Mouse (Mus musculus) heart, postnatal 0 days (tissue): Measurements from ENCODE around the gene Kcnn3. TPM values are rescaled to one million over a fixed set of nuclear protein-coding genes. Genes with fewer than 3 reads are reported as not detected.

Source experiments
- ATAC-seq: fragments of 200-750 bp; cut with Nextera tagmentation; 2 replicates; pipeline ENCODE4 v1.8.0; 2017; ENCODE audit warnings: low read depth, moderate number of reproducible peaks, moderate library complexity; ENCODE audit not compliant: insufficient read depth
- DNase-seq: peaks from one replicate; pipeline ENCODE4 v3.0.0-alpha.2; 2016; ENCODE audit warnings: low spot score
- H3K27ac ChIP-seq: fragments of 300-500 bp; sonication (generic); 2 replicates; pipeline ENCODE4 v1.5.1; 2014; ENCODE audit warnings: low read depth, mild to moderate bottlenecking
- H3K27me3 ChIP-seq: fragments of 300-500 bp; sonication (generic); 2 replicates; pipeline ENCODE4 v1.6.1; 2014; ENCODE audit warnings: low read length, mixed read lengths; ENCODE audit not compliant: control insufficient read depth, insufficient read depth
- H3K36me3 ChIP-seq: fragments of 300-500 bp; sonication (generic); replicated peaks from 2 replicates; pipeline ENCODE4 v1.6.1; 2014; ENCODE audit warnings: low read length, mixed read lengths; ENCODE audit not compliant: control insufficient read depth, insufficient read depth
- H3K4me1 ChIP-seq: fragments of 300-500 bp; sonication (generic); 2 replicates; pipeline ENCODE4 v1.6.1; 2014; ENCODE audit warnings: antibody characterized with exemption; ENCODE audit not compliant: control insufficient read depth, insufficient read depth
- H3K4me2 ChIP-seq: fragments of 300-500 bp; sonication (generic); 2 replicates; pipeline ENCODE4 v1.6.1; 2014; ENCODE audit warnings: low read depth, mild to moderate bottlenecking, low read length, moderate library complexity
- H3K4me3 ChIP-seq: fragments of 300-500 bp; sonication (generic); 2 replicates; pipeline ENCODE4 v1.5.1; 2014; ENCODE audit warnings: low read depth, low read length
- H3K9ac ChIP-seq: fragments of 300-500 bp; sonication (generic); replicated peaks from 2 replicates; pipeline ENCODE4 v1.6.1; 2014; ENCODE audit warnings: low read depth, low read length, mixed read lengths
- H3K9me3 ChIP-seq: fragments of 300-500 bp; sonication (generic); replicated peaks from 2 replicates; pipeline ENCODE4 v1.6.1; 2016; ENCODE audit warnings: low read length; ENCODE audit not compliant: control insufficient read depth
- CTCF ChIP-seq: IDR thresholded peaks from 2 replicates; pipeline ENCODE4 v1.5.1; 2016; ENCODE audit warnings: antibody characterized with exemption, control low read depth, low read depth
- EP300 ChIP-seq: IDR thresholded peaks from 2 replicates; pipeline ENCODE4 v1.6.1; 2016; ENCODE audit warnings: antibody characterized with exemption, low read depth
- WGBS: fragments of 180-500 bp; shearing (Covaris S2); extraction: QIAGEN DNeasy Blood & Tissue Kit; methylation state at CpG from one replicate; pipeline ENCODE4 v1.1.7; 2014; 5-methylcytosine and 5-hydroxymethylcytosine counted together
- polyA plus RNA-seq: library from polyadenylated mRNA; unstranded; fragments of >200 nt; fragmentation: Nextera tagmentation; extraction: Ambion mirVana; gene quantifications from 2 replicates; pipeline ENCODE4 v1.2.1, GENCODE M21; 2015
- total RNA-seq: library from RNA; depleted of rRNA; stranded (reverse); fragments of >200 nt; gene quantifications from 2 replicates; pipeline ENCODE4 v1.2.3, GENCODE M21; 2014; ENCODE audit warnings: low replicate concordance; rRNA removed

Kcnn3 gene
- total RNA-seq (4.7 and 4.9 TPM in 2 replicates), polyA plus RNA-seq (1.5 TPM in 2 replicates)

DNA sequence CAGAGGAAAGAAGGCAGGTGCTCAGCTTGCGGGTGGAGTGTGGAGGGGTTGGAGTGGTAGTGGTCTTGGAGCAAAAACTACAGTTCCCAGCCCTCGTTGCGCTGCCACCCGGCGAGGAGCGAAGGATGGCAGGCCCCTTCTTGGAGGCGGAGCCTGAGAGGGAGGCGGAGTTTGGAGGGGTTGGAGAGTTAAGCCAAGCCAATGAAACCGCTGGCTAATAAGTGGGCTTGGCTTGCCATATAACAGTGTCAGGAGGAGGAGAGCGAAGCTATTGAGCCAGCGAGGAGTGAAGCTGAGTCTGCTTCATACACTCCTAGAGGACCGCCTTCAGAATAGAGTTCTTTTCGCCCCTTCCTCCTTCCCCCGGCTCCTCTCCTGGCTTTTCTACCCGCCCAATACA is at the start of gene Kcnn3:
TSS of gene Kcnn3 (plus strand) at position 271 of the 400 bp plus-strand sequence.
- Histone ChIP-seq H3K4me2 (peak within 1 kb of the TSS; percentile 72), H3K36me3 (no peaks in the 10 kb centered on the region), H3K4me1 (peaks cover 15% of the 10 kb centered on the region), H3K9me3 (peaks cover 8% of the 10 kb centered on the region; the same call in 1 of the 2 replicates), H3K9ac (peak within 1 kb of the TSS; percentile 5; the same call in 1 of the 2 replicates), H3K27me3 (peaks cover 61% of the 10 kb centered on the region), H3K4me3 (peak within 1 kb of the TSS; percentile 45), H3K27ac (no peak within 1 kb of the TSS)
- peak; percentile 61 for DNase-seq
- TF ChIP-seq CTCF (no peak), EP300 (no peak)
- ATAC-seq = peak; percentile 87
- WGBS = 1% methylated on average over 15 of the region's 15 CpGs

DNA sequence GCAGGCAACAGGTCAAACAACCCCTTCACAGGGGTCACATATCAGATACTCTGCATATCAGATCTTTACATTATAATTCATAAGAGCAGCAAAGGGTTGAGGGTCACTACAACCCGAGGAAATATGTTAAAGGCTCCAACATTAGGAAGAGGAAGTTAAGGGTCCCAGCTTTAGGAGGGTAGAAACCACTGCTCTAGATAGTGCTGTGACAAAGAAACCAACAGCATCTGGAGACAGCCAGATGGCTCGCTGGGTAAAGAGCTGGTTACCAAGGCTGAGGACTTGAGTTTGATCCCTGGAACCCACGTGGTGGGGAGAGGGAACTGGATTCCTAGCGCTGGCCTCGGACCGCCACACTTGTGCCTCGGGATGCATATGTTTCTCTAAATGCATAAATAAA is 47.7 kb upstream of the Kcnn3 start:
- DNase-seq = no peak
- H3K27me3 ChIP-seq = no peaks in the 10 kb centered on the region
- 71% methylated on average over 7 of the region's 7 CpGs for WGBS
- peaks cover 19% of the 10 kb centered on the region; the same call in 1 of the 2 replicates for H3K36me3 ChIP-seq
- H3K9ac ChIP-seq = no peak overlapping the region
- ATAC-seq = no peak
- no peaks in the 10 kb centered on the region for H3K4me1 ChIP-seq
- no peak overlapping the region for H3K27ac ChIP-seq
- TF ChIP-seq CTCF (no peak), EP300 (no peak)
- H3K4me2 ChIP-seq = no peak overlapping the region
- H3K9me3 ChIP-seq = no peaks in the 10 kb centered on the region
- H3K4me3 ChIP-seq = no peak overlapping the region

DNA sequence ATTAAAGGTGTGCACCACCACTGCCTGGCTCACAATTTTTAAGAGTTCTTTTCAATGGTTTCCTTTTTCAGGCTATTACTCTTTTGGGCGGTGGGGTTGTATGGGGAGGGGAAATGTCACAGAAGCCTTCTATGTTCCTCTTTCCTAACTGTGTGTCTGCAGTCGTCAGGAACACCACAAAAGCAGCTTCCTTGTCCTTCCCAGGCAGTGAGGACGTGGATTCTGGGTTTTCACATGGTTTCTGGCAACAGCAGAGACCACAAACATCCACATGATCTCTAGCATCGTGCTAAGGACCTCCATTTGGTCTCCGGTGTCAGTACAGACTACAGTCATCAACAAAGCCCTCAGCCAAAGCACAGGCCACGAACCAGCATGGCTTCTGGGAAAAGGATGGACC is 46.1 kb upstream of the Kcnn3 start:
- Histone ChIP-seq H3K27me3 (no peaks in the 10 kb centered on the region), H3K9ac (no peak overlapping the region), H3K4me3 (no peak overlapping the region), H3K27ac (no peak overlapping the region), H3K4me1 (no peaks in the 10 kb centered on the region), H3K36me3 (peaks cover 5% of the 10 kb centered on the region; the same call in 1 of the 2 replicates), H3K4me2 (no peak overlapping the region), H3K9me3 (no peaks in the 10 kb centered on the region)
- WGBS = 78% methylated on average over 6 of the region's 6 CpGs
- ATAC-seq (no peak), DNase-seq (no peak)
- TF ChIP-seq CTCF = no peak
- no peak for TF ChIP-seq EP300

DNA sequence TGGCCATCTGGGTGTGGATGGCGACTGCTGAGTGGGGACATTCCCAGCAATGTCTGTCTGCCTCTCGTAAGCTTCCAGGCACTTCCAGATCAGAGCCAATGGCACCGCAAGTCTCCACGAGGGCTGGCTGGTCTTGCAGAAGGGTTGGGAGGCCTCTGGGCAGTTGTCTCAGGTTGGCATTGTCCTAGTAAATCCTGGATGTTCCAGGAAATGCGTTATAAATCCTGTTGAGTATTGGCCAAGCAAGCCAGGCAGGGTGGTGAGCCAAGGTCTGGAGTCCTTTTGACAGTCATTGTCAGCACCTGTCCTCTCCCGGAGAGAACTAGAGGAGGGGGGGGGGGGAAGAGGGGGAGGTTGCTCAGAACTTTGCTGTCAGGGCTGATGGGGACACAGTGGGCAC is 40.9 kb upstream of the Kcnn3 start:
- ATAC-seq (no peak), DNase-seq (no peak)
- H3K27ac ChIP-seq = no peak overlapping the region
- 65% methylated on average over 6 of the region's 6 CpGs for WGBS
- no peaks in the 10 kb centered on the region for H3K27me3 ChIP-seq
- no peak overlapping the region for H3K9ac ChIP-seq
- TF ChIP-seq CTCF (no peak), EP300 (no peak)
- no peak overlapping the region for H3K4me3 ChIP-seq
- H3K4me1 ChIP-seq = no peaks in the 10 kb centered on the region
- no peaks in the 10 kb centered on the region for H3K36me3 ChIP-seq
- no peak overlapping the region for H3K4me2 ChIP-seq
- H3K9me3 ChIP-seq = no peaks in the 10 kb centered on the region

DNA sequence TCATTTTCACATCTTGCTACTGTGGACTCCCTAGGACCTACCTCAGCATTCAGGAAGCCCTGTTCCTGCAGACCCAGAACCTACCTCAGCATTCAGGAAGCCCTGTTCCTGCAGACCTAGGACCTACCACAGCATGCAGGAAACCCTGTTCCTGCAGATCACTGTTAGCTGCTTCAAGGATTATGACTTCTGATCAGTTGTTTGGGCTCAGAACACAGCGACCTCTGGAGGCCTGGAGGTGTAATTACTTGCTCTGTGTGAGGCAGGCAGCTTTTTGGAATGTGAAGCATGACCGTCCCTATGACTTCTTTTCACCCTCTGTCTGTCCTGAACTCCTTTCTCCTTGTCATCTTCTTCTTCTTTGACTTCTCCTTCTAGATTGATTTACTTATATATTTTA is 38.5 kb upstream of the Kcnn3 start:
- no peaks in the 10 kb centered on the region for H3K27me3 ChIP-seq
- no peaks in the 10 kb centered on the region for H3K4me1 ChIP-seq
- ATAC-seq (no peak), DNase-seq (no peak)
- no peak overlapping the region for H3K9ac ChIP-seq
- H3K4me3 ChIP-seq = no peak overlapping the region
- no peaks in the 10 kb centered on the region for H3K36me3 ChIP-seq
- H3K27ac ChIP-seq = no peak overlapping the region
- no peak for TF ChIP-seq EP300
- TF ChIP-seq CTCF = peak; percentile 46
- no peak overlapping the region for H3K4me2 ChIP-seq
- 39% methylated on average over 2 of the region's 2 CpGs for WGBS
- no peaks in the 10 kb centered on the region for H3K9me3 ChIP-seq

DNA sequence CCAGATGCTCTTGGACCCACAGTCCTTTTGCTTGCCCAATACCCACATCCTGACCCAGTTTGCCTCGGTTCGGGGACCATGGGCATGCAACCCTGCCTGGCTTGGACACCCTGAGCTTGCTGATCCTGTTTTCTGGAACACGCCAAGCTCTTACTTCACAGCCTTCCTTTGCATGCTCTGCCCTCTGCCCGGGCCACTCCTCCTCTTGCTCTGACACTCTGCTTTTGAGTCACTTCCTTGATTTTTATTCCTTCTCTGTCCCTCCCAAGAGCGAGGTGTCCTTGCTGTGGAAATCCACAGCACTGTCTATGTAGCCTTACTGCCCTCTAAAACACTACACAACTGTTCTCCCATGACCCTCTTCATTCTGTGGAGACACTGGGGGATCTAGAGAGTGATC is 37.7 kb upstream of the Kcnn3 start:
- H3K9me3 ChIP-seq = no peaks in the 10 kb centered on the region
- ATAC-seq (no peak), DNase-seq (no peak)
- no peak overlapping the region for H3K4me3 ChIP-seq
- H3K9ac ChIP-seq = no peak overlapping the region
- no peaks in the 10 kb centered on the region for H3K27me3 ChIP-seq
- H3K36me3 ChIP-seq = no peaks in the 10 kb centered on the region
- H3K4me1 ChIP-seq = peaks cover 3% of the 10 kb centered on the region; the same call in 1 of the 2 replicates
- WGBS = 79% methylated on average over 5 of the region's 5 CpGs
- no peak overlapping the region for H3K4me2 ChIP-seq
- no peak overlapping the region for H3K27ac ChIP-seq
- TF ChIP-seq EP300 = no peak
